In genomic region chr7:49842366-49843282, GRCm38 (mm10) we compare ENCODE assay signal across 8 mouse cellular contexts.
DNase-seq lines count a peak whose midpoint lies in the region; ATAC-seq and TF ChIP-seq lines count a peak whose summit lies in the region.

No protein-coding gene starts in this region.

- no peak overlapping the region for H3K4me3 ChIP-seq in lung, embryonic 16.5 days (ENCODE audit: low read length)
- no peak overlapping the region for H3K4me3 ChIP-seq in lung, adult 2 months (replicated peaks; ENCODE audit: extremely low read depth, low read depth, low read length)
- H3K4me3 ChIP-seq in embryonic facial prominence, embryonic 13.5 days, result no peak overlapping the region
- no peak overlapping the region for H3K4me3 ChIP-seq in midbrain, postnatal 0 days (ENCODE audit: low read depth, low read length)

- H3K4me2 ChIP-seq in lung, embryonic 16.5 days (ENCODE audit: low read depth, low read length), result no peak overlapping the region
- H3K4me2 ChIP-seq in embryonic facial prominence, embryonic 13.5 days, result peak overlapping the region; percentile 16
- H3K4me2 ChIP-seq in midbrain, postnatal 0 days (ENCODE audit: low read depth, low read length, poor library complexity, severe bottlenecking), result peak overlapping the region; percentile 30; the same call in 1 of the 2 replicates

- no peaks in the 10 kb centered on the region for H3K27me3 ChIP-seq in lung, embryonic 16.5 days (ENCODE audit: control insufficient read depth, insufficient read depth, low read depth, low read length)
- no peaks in the 10 kb centered on the region for H3K27me3 ChIP-seq in embryonic facial prominence, embryonic 13.5 days
- H3K27me3 ChIP-seq in midbrain, postnatal 0 days (ENCODE audit: insufficient read depth, low read length), result no peaks in the 10 kb centered on the region

- TF ChIP-seq CTCF in lung, adult 2 months (IDR thresholded peaks at IDR 0.05; ENCODE audit: insufficient read depth, low read length), result no peak
- TF ChIP-seq CTCF in midbrain, postnatal 0 days (IDR thresholded peaks at IDR 0.05), result peak; percentile 23; the same call in 1 of the 2 replicates

- no peak for TF ChIP-seq POLR2A in lung, adult 2 months (IDR thresholded peaks at IDR 0.05; ENCODE audit: borderline replicate concordance, extremely low read depth, low read depth, low read length)

- H3K9me3 ChIP-seq in lung, embryonic 16.5 days (ENCODE audit: control insufficient read depth, low read length), result no peaks in the 10 kb centered on the region
- H3K9me3 ChIP-seq in embryonic facial prominence, embryonic 13.5 days, result no peaks in the 10 kb centered on the region
- H3K9me3 ChIP-seq in midbrain, postnatal 0 days (ENCODE audit: low read length), result no peaks in the 10 kb centered on the region

- H3K9ac ChIP-seq in lung, embryonic 16.5 days (ENCODE audit: low read length), result no peak overlapping the region
- H3K9ac ChIP-seq in embryonic facial prominence, embryonic 13.5 days, result no peak overlapping the region
- H3K9ac ChIP-seq in midbrain, postnatal 0 days (replicated peaks; ENCODE audit: low read length, poor library complexity, severe bottlenecking), result 0 out of 2 replicates have a peak overlapping the region, but pooled peaks have one; percentile 29

- 36% methylated on average over 11 of the region's 11 CpGs for WGBS in lung, embryonic 16.5 days
- 57% methylated on average over 11 of the region's 11 CpGs for WGBS in lung, adult 2 months
- WGBS in embryonic facial prominence, embryonic 13.5 days, result 28% methylated on average over 11 of the region's 11 CpGs
- WGBS in midbrain, postnatal 0 days, result 19% methylated on average over 11 of the region's 11 CpGs

- 0 out of 2 replicates have a peak, but pooled peaks cover 2% of the 10 kb centered on the region for H3K36me3 ChIP-seq in lung, embryonic 16.5 days (ENCODE audit: control insufficient read depth, insufficient read depth, low read length)
- H3K36me3 ChIP-seq in embryonic facial prominence, embryonic 13.5 days, result peaks cover 16% of the 10 kb centered on the region
- 0 out of 2 replicates have a peak, but pooled peaks cover 4% of the 10 kb centered on the region for H3K36me3 ChIP-seq in midbrain, postnatal 0 days (ENCODE audit: insufficient read depth, low read length)

- peaks cover 8% of the 10 kb centered on the region for H3K4me1 ChIP-seq in lung, embryonic 16.5 days (replicated peaks; ENCODE audit: control insufficient read depth, insufficient read depth, low read length)
- H3K4me1 ChIP-seq in lung, adult 2 months (ENCODE audit: control insufficient read depth, insufficient read depth, low read length), result no peaks in the 10 kb centered on the region
- peaks cover 20% of the 10 kb centered on the region for H3K4me1 ChIP-seq in embryonic facial prominence, embryonic 13.5 days
- no peaks in the 10 kb centered on the region for H3K4me1 ChIP-seq in midbrain, postnatal 0 days (ENCODE audit: insufficient read depth, low read length)

- peak; percentile 71 for ATAC-seq in lung, embryonic 16.5 days (ENCODE audit: low read depth)
- 0 out of 2 replicates have a peak, but pooled peaks have one; percentile 62 for ATAC-seq in embryonic facial prominence, embryonic 13.5 days (ENCODE audit: insufficient number of reproducible peaks, insufficient read depth, low FRiP score, low TSS enrichment, low read depth)
- ATAC-seq in midbrain, postnatal 0 days (ENCODE audit: low FRiP score), result peak; percentile 69; the same call in 1 of the 2 replicates

- intact Hi-C loops in gastrocnemius, postnatal 36 days (cut with DNase I), result no loop called here

- DNase-seq in lung, adult 2 months, result no peak
- peak; percentile 26 for DNase-seq in layer of hippocampus, adult 11-12 months (ENCODE audit: low spot score)
- peak; percentile 89 for DNase-seq in midbrain, postnatal 0 days (ENCODE audit: low spot score)
- DNase-seq in thymus, postnatal 4 days, result no peak
- DNase-seq in gastrocnemius, postnatal 36 days, result no peak
- no peak for DNase-seq in heart, postnatal 4 days

- H3K27ac ChIP-seq in lung, embryonic 16.5 days (ENCODE audit: low read length), result no peak overlapping the region
- H3K27ac ChIP-seq in embryonic facial prominence, embryonic 13.5 days, result peak overlapping the region; percentile 3; the same call in 1 of the 2 replicates
- peak overlapping the region; percentile 43; the same call in 1 of the 2 replicates for H3K27ac ChIP-seq in midbrain, postnatal 0 days (ENCODE audit: low read depth, low read length)

Comparison
In these comparisons a context has a peak if more than half of its experiments do, and no peak if none do; other contexts are left out.
1. DNase-seq: peak in layer of hippocampus, adult 11-12 months (single experiment) and midbrain, postnatal 0 days (single experiment); none in lung, adult 2 months (single experiment), thymus, postnatal 4 days (single experiment), gastrocnemius, postnatal 36 days (0 of 2) and heart, postnatal 4 days (single experiment).
2. Peak in every context shown above with its lines, with median percentiles within 50 percentile points of each other: ATAC-seq.